Mouse (Mus musculus) brain, adult 2 months (tissue): Measurements from ENCODE around the gene RPS10-NUDT3.

Experiments used
- DNase-seq: peaks from one replicate; pipeline ENCODE4 v3.0.0; 2011; ENCODE audit warnings: low read depth, low spot score

RPS10-NUDT3 gene

GRCm38 (mm10) chr17:27634871-27635574 is at the start of gene RPS10-NUDT3:
TSS of gene RPS10-NUDT3 (minus strand) at chr17:27635222.
- peak; percentile 98 for DNase-seq

- peak; percentile 73 for DNase-seq
Observed at GRCm38 (mm10) chr17:27678924-27679813, 44.1 kb upstream of the RPS10-NUDT3 start.

DNA sequence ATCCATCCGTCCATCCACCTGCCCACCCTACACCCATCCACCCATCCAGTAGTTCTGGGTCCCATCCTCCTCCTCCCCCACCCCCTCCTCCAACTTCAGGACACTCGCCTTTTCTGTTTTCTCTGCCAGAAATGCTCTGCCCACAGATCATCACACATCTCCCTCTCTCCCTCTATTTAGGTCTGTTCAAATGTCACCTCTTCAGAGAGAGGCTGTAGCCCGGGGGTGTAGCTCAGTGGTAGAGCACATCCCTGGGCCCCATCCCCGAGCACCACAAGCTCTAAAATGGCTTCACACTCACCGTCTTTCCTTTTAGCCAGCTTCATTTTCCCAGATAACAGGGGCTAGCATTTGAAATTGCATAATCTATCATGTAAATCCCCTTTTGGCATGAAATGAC is 42.7 kb upstream of the RPS10-NUDT3 start:
- DNase-seq, result peak; percentile 68

DNA sequence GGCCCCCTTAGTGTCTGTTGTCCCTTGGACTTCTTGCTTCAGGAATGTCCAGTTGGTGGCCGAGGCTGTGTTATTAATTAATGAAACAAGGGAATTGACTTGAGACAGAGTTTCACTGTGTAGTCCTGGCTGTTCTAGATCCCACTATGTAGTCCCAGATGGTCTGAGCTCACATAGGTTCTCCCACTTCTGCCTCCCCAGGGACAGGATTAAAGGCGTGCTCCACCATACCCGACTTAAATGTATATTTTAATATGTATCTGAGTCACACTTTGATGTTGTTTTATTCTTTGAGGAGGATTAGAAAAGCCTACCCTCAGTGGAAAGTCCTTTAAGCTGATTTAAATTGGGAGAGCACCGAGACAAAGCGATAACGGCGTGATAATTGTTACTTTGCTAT is 41.2 kb upstream of the RPS10-NUDT3 start:
- peak; percentile 64 for DNase-seq

GRCm38 (mm10) chr17:27675453-27675852 is 40.4 kb upstream of the RPS10-NUDT3 start:
- DNase-seq, result no peak

DNA sequence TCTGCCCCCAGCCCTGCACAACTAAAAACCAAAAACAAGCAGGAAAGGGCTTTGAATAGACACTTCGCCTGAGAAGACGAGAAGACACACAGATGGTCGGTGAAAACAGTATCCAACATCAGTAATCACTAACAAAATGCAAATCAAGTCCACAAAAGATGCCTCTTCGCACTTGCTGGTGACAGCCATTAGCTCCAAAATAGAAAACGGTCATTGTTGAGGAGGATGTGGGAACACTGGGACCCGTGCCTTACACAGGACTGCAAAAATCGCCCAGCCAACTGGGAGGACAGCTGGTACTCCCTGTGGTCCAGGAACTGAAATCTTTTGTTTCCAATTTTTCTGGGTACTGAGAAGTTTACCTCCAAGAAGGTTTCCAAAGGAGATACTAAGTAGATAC is 38.9 kb upstream of the RPS10-NUDT3 start:
- DNase-seq, result peak; percentile 84

GRCm38 (mm10) chr17:27671720-27672119 is 36.7 kb upstream of the RPS10-NUDT3 start:
- no peak for DNase-seq

DNA sequence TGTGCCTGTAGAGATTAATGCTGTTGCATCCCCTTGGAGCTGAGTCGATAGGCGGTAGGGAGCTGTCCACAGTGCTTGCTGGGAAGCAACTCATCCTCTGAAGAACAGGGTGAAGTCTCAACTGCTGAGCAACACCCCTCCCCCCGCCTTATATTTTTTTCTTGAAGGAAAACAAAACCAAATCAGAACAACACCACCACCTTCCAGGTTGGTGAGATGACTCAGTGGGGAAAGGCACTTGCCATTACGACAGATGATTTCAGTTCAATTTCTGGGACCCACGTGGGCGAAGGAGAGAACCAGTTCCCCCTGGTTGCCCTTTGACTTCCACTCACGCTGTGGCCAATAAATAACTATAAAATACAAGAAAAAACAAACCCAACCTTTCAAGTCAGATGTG is 23.7 kb upstream of the RPS10-NUDT3 start:
- no peak for DNase-seq

DNA sequence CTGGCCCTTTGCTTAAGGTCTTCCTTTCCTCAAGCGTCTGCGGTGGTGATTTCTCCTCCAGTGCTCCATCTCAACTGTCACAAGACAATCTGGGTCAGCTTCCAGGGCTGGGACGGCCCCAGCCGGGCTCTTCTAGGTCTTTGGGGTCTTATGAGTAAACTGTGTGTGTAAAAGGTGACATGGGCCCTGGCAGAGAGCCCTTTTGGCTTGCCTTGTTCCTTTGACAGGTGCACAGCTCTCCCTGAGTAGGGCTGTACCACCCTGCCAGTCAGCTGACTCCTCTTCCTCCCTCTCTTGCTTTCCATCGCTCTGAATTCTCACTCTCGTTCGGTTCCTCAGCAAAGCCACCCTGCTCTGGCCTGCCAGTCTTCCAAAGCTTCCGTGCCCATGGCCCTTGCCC is 22.1 kb upstream of the RPS10-NUDT3 start:
- DNase-seq, result peak; percentile 92

DNA sequence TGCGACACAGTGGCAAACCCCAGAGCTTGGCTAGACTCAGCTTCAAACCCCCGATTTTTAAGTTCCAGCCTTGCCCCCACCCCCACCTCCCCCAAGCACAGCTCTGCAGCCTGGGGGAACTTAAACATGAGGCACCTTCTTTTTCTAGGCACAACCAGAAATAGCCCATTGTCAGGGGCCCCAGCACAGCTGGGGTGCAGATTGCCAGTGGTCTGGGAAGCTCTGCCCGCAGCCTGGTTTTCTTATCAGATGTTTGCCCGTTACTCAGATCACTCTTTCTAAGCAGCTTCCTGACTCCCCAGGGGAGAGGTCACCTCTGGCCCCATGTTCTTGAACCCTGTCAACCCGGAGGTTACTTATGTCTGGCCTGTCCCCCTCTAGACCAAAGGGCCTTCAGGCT is 21.4 kb upstream of the RPS10-NUDT3 start:
- no peak for DNase-seq

DNA sequence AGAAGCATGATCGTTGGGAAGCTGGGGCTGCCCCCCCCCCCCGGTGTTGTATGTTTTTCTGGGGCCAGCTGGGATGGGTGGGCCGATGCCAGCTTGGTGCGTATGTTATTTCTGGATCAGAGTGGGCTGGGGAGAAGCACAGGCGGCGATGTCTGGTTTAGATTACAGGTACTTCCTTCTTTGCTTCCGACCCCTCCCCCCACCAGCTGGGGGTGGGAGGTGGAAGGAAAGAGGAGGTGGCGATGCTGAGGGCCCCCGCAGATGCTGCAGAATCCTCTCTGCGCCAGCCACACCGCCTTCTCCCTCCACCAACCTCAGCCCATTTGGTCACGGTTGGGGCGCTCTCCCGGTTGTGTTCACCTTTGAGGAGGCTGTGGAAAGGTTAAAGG is 21.0 kb upstream of the RPS10-NUDT3 start:
- DNase-seq, result peak; percentile 91

DNA sequence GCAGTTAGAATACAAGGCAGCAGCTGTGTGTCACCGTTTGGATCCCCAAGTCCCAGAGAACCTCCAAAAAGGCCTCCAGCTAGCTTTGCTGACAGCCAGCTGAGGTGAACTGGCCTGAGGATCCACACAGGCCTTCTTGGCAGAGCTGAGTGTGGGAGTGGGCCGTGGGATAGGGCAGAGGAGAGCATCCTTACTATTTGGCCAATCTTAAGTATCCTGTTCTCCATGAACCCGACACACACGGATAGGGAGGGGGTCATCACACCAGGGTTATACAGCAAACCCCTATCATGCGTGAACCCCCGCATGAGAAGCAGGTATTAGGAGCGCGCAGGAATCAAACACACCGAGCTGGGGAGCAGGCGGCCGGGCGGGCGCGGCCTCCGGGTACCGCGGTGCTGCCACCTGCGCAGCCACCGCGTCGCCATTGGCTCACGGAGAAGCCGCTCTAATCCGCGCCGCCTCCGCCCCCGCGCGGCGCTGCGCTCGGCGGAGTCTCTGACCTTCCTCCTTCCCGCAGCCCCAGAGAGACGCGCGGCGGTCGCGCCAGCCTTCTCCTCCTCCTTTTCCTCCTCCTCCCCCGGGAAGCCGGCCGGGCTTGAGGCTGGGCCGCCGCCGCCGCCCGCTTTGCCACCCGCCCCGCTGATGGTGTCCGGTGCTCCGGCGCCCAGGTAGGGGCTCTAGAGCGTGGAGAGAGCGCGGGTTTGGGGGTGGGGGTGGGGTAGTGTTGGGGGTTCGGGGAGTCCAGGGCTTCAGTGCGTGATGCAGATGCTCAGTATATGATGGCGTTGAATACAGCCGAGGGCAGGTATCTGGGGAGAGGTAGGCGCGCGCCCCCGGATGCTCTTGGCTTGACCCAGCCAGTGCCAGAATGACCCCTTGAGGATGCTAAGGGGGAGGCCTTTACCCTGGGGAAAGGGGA is 20.3 kb upstream of the RPS10-NUDT3 start, which contains the start of gene Pacsin1:
Gene Pacsin1 (plus strand): TSS at position 421 of the 922 bp plus-strand sequence.
- DNase-seq, result peak; percentile 97

DNA sequence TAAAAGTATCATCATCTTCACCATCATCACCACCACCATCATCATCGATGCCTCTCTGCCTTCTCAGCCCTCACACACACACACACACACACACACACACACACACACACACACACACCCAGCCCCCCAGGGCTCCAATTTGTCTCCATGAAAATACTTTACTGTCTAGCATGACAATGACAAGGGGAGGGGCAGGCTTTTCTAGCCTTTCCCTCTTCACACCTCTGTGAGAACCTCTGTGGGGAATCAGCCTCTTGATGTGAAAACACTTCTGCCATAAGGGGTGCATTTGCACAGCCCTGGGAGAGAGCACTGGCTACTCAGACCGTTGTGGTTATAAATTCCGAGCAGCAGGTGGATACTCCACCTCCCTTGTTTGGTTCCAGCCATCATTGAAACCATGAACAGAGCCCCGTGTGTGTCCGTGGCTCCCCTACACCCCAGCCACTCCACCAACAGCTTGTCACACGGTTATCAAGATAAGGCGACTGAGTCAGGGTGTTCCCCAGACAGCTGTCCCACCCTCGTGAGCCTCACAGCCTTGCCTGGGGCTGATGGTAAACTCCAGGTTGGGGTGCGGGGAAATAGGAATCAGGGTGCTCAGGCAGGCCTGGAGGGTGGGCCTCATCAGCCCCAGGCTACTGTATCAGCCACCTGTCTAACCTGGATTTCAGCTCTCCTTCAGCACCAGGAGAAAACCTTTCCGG is 18.4 kb upstream of the RPS10-NUDT3 start:
- DNase-seq, result no peak

- no peak for DNase-seq
Observed at GRCm38 (mm10) chr17:27652046-27652790, 17.2 kb upstream of the RPS10-NUDT3 start.

DNA sequence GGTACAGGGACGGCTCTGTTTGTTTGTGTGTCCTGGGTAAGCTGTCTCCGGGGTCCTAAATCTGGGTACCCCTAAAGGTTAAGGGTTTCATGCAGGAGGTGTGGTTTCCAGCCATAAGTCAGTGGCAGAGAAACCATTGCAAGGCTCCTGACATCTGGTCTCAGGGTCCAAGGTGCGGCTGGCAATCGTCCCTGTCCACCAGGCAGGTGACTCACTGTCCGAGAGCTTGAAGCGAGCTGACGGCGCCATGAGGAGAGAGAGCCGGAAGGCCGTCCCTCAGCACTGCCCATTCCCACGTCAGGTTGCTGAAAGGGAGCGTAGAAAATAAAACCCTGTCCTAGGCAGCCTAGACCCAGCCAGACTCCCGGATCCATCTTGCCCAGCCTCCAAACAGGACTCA is 15.6 kb upstream of the RPS10-NUDT3 start:
- peak; percentile 50 for DNase-seq

- peak; percentile 93 for DNase-seq
Observed at GRCm38 (mm10) chr17:27650160-27650559, 15.1 kb upstream of the RPS10-NUDT3 start.

DNA sequence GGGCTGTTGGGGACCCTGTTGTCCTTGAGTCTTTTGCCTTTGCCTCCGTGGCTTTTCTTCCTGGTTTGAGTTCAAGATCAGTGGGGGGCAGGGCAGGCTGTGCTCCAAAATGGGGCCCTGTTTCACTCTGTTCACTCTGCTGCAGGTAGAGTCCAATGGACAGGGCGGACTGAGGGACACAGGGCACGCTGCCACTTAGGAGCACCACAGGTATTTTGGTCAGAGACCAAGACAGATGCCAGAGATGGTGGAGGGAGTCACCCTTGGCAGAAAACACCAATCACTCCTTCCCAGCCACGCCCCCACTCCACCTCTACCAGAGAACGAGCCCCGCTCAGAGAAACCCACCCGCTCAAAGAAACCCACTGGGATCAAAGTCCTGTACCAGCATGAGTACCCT is 10.8 kb upstream of the RPS10-NUDT3 start:
- no peak for DNase-seq

DNA sequence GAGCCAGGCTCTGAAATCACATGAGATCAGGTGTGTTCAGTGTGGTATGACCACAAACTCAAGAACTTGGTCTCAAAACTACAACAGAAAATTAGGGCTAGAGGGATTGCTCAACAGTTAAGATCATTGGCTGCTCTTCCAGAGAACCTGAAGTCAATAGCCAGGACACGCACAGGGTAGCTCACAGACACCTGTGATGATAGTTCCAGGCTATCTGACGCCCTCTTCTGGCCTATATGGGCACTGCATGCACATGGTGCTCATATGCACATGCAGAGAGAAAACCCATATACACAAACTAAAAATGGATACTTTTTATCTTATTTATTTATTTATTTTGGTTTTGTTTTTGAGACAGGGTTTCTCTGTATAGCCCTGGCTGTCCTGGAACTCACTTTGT is 9.6 kb upstream of the RPS10-NUDT3 start:
- DNase-seq, result no peak

GRCm38 (mm10) chr17:27643756-27644155 is 8.7 kb upstream of the RPS10-NUDT3 start:
- no peak for DNase-seq

DNA sequence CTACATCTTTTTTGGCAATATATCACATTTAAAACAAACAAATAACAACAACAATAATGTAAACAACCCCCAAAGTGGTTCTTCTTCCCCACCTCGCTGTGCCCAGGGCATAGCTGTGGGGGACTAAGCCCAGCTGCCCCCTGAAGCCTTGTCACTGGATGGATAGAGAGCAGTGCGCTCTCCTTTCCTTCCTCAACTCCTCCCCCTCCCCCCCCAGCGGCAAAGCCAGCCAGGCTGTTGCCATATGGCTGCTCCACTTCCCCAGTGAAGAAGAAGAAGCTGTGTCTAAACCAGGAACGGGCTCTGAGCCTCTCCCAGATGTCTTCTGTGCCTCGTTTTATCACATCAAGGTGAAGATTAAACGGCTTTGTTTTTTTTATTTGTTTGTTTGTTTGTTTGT is 8.1 kb upstream of the RPS10-NUDT3 start:
- DNase-seq, result peak; percentile 92
